Mouse (Mus musculus) stomach, postnatal 0 days (tissue): Measurements from ENCODE around the gene Klk12. TPM values are rescaled to one million over a fixed set of nuclear protein-coding genes. Genes with fewer than 3 reads are reported as not detected.
A peak's percentile ranks its signal among the peaks of the same experiment; 100 is the strongest.

Experiments used
- ATAC-seq: fragments of 200-750 bp; cut with Nextera tagmentation; 2 replicates; pipeline ENCODE4 v1.8.0; 2017; ENCODE audit not compliant: low FRiP score, low TSS enrichment
- DNase-seq: peaks from one replicate; pipeline ENCODE4 v3.0.0-alpha.2; 2016; ENCODE audit warnings: low spot score
- H3K27ac ChIP-seq: fragments of 300-500 bp; sonication (generic); replicated peaks from 2 replicates; pipeline ENCODE4 v1.5.1; 2014; ENCODE audit warnings: mild to moderate bottlenecking, control low read depth
- H3K27me3 ChIP-seq: fragments of 300-500 bp; sonication (generic); 2 replicates; pipeline ENCODE4 v1.6.1; 2014; ENCODE audit warnings: low read length; ENCODE audit not compliant: control insufficient read depth, insufficient read depth
- H3K36me3 ChIP-seq: fragments of 300-500 bp; sonication (generic); 2 replicates; pipeline ENCODE4 v1.6.1; 2014; ENCODE audit warnings: low read length, mixed read lengths; ENCODE audit not compliant: control insufficient read depth, insufficient read depth
- H3K4me1 ChIP-seq: fragments of 300-500 bp; sonication (generic); replicated peaks from 2 replicates; pipeline ENCODE4 v1.6.1; 2014; ENCODE audit warnings: antibody characterized with exemption; ENCODE audit not compliant: control insufficient read depth, insufficient read depth
- H3K4me2 ChIP-seq: fragments of 300-500 bp; sonication (generic); replicated peaks from 2 replicates; pipeline ENCODE4 v1.6.1; 2014; ENCODE audit warnings: low read depth, mild to moderate bottlenecking, control low read depth, moderate library complexity
- H3K4me3 ChIP-seq: fragments of 300-500 bp; sonication (generic); 2 replicates; pipeline ENCODE4 v1.5.1; 2014; ENCODE audit warnings: low read depth, low read length, control low read depth
- H3K9ac ChIP-seq: fragments of 300-500 bp; sonication (generic); 2 replicates; pipeline ENCODE4 v1.6.1; 2014; ENCODE audit warnings: mild to moderate bottlenecking, low read length, control low read depth, mixed read lengths
- H3K9me3 ChIP-seq: fragments of 300-500 bp; sonication (generic); 2 replicates; pipeline ENCODE4 v1.6.1; 2016; ENCODE audit warnings: low read length; ENCODE audit not compliant: control insufficient read depth
- CTCF ChIP-seq: IDR thresholded peaks from 2 replicates; pipeline ENCODE4 v1.5.1; 2016; ENCODE audit warnings: antibody characterized with exemption, low read depth, mild to moderate bottlenecking, moderate library complexity
- EP300 ChIP-seq: optimal IDR thresholded peaks from 2 replicates; pipeline ENCODE3; 2016; ENCODE audit warnings: antibody characterized with exemption
- WGBS: fragments of 180-500 bp; shearing (Covaris S2); extraction: QIAGEN DNeasy Blood & Tissue Kit; methylation state at CpG from one replicate; pipeline ENCODE4 v1.1.7; 2014; 5-methylcytosine and 5-hydroxymethylcytosine counted together
- polyA plus RNA-seq: library from polyadenylated mRNA; unstranded; fragments of >200 nt; fragmentation: Nextera tagmentation; extraction: Ambion mirVana; gene quantifications from 2 replicates; pipeline ENCODE4 v1.2.1, GENCODE M21; 2015

Klk12 gene
- polyA plus RNA-seq, result 34.9 and 36.2 TPM in 2 replicates

DNA sequence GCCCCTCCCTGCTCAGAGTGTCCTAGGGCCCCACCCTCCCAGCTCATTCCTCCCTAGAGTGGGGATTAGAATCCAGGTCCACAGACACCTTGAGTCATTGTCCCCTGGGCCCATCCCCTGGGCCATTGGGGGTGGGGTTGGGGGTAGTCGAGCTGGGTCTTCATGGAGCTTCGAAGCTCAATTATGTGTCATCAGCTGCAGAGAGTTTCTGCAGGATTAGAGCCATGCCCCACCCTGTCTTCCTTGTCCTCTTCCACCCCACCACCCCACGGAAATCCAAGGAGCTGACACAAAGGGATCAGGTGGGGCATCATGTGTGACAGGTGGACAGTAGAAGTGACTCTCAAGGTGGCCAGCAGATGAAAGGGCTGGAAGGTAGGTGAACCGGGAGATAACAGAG is at the start of gene Klk12:
Klk12 (plus strand) TSS at position 301 of the 400 bp plus-strand sequence.
- Histone ChIP-seq H3K4me1 (no peaks in the 10 kb centered on the region), H3K27ac (no peak within 1 kb of the TSS), H3K36me3 (no peaks in the 10 kb centered on the region), H3K4me3 (no peak within 1 kb of the TSS), H3K4me2 (no peak within 1 kb of the TSS), H3K27me3 (no peaks in the 10 kb centered on the region), H3K9me3 (no peaks in the 10 kb centered on the region), H3K9ac (no peak within 1 kb of the TSS)
- no peak for TF ChIP-seq EP300
- TF ChIP-seq CTCF, result no peak
- DNase-seq, result no peak
- 62% methylated on average over 4 of the region's 4 CpGs for WGBS
- ATAC-seq, result no peak

DNA sequence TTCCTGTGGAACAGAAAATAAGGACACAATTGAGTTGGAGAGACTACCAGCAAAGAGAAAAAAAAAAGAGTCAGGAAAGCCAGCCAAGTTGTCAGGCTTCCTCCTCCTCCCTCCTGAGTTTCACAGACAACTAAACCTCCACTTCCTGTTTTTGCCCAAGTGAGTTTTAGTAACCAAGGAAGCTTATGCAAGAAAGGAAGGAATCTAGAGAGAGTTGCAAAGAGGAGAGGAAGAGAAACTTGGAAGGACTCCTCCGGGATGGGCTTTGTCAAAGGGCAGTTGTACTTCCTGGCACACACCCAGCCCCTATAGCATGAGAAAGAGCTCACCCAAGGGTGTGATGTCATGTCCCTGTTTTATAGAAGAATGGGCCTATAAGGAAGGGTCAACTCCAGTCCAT is 20.9 kb upstream of the Klk12 start:
- H3K27ac ChIP-seq, result peak overlapping the region; percentile 13; the same call in 1 of the 2 replicates
- TF ChIP-seq CTCF (no peak), EP300 (no peak)
- 50% methylated on average over 1 of the region's 1 CpGs for WGBS

DNA sequence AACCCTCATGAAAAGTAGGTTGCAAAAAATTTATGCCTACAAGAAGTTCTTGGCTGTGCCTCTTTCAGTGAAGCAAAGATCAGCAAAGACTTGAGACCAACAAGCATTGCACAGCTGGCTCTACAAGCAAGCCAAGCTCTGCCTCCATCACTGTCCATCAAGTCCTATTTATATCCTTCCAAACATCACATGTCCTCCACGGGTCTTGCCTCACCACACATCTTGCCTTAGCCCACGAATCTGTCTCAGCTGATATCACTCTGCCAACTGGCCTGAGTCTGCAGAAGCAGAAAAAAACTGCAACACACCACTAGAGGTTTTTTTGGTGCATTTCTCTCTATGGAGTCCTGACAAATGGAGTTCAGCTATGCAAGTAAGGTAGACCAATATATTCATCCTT is 15.9 kb upstream of the Klk12 start:
- TF ChIP-seq CTCF (no peak), EP300 (no peak)
- DNase-seq (no peak), ATAC-seq (no peak)
- H3K9me3 ChIP-seq, result no peaks in the 10 kb centered on the region
- no peak overlapping the region for H3K4me2 ChIP-seq
- no peak overlapping the region for H3K4me3 ChIP-seq
- no peaks in the 10 kb centered on the region for H3K36me3 ChIP-seq
- no peak overlapping the region for H3K27ac ChIP-seq
- 65% methylated on average over 2 of the region's 2 CpGs for WGBS
- no peaks in the 10 kb centered on the region for H3K27me3 ChIP-seq
- no peaks in the 10 kb centered on the region for H3K4me1 ChIP-seq
- H3K9ac ChIP-seq, result no peak overlapping the region

More for the DNA sequence above, 20.9 kb upstream of the Klk12 start:
- H3K27me3 ChIP-seq, result no peaks in the 10 kb centered on the region
- no peak overlapping the region for H3K4me3 ChIP-seq
- H3K4me2 ChIP-seq, result no peak overlapping the region
- H3K36me3 ChIP-seq, result no peaks in the 10 kb centered on the region
- ATAC-seq (no peak), DNase-seq (no peak)
- H3K9me3 ChIP-seq, result no peaks in the 10 kb centered on the region
- H3K4me1 ChIP-seq, result no peaks in the 10 kb centered on the region
- H3K9ac ChIP-seq, result no peak overlapping the region

GRCm38 (mm10) chr7:43766484-43766883 is 2.2 kb upstream of the Klk12 start:
- DNase-seq (no peak), ATAC-seq (no peak)
- Histone ChIP-seq H3K4me2 (no peak overlapping the region), H3K9me3 (no peaks in the 10 kb centered on the region), H3K27ac (no peak overlapping the region), H3K27me3 (no peaks in the 10 kb centered on the region), H3K36me3 (no peaks in the 10 kb centered on the region), H3K4me1 (no peaks in the 10 kb centered on the region), H3K9ac (no peak overlapping the region), H3K4me3 (no peak overlapping the region)
- no peak for TF ChIP-seq EP300
- no peak for TF ChIP-seq CTCF
- WGBS, result 34% methylated on average over 8 of the region's 8 CpGs

DNA sequence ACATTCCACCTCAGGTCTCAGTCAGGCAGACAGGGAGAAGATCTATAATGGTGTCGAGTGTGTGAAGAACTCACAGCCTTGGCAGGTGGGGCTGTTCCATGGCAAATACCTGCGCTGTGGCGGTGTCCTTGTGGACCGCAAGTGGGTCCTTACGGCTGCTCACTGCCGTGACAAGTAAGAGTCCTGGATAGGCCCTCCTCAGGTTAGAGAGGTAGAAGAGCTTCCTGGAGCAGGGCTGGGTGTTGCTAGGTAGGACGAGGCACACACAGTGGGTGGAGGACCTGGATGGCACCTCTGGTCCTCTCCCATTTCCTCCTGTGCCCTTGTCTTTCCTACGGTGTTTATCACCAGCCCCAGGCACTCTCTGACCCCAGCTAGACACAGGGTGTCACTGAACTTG is 939 bp downstream of the Klk12 start:
- ATAC-seq, result no peak
- no peak overlapping the region for H3K27ac ChIP-seq
- H3K4me3 ChIP-seq, result no peak overlapping the region
- DNase-seq, result peak; percentile 8
- 85% methylated on average over 8 of the region's 8 CpGs for WGBS
- no peaks in the 10 kb centered on the region for H3K36me3 ChIP-seq
- no peak overlapping the region for H3K4me2 ChIP-seq
- TF ChIP-seq EP300 (no peak), CTCF (no peak)
- H3K4me1 ChIP-seq, result no peaks in the 10 kb centered on the region
- no peaks in the 10 kb centered on the region for H3K9me3 ChIP-seq
- H3K9ac ChIP-seq, result no peak overlapping the region
- no peaks in the 10 kb centered on the region for H3K27me3 ChIP-seq

DNA sequence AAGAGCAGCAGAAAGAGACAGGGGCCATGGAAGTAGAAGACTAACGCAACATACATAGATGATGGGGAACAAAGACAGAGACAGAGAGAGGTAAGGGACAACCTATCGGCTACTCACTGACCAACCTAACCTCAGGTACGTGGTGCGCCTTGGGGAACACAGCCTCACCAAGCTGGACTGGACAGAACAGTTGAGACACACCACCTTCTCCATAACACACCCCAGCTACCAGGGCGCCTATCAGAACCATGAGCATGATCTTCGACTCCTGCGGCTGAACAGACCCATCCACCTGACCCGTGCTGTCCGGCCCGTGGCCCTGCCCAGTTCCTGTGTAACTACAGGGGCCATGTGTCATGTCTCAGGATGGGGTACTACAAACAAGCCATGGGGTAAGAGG is 2.0 kb downstream of the Klk12 start:
- H3K9ac ChIP-seq, result no peak overlapping the region
- H3K4me1 ChIP-seq, result no peaks in the 10 kb centered on the region
- no peaks in the 10 kb centered on the region for H3K36me3 ChIP-seq
- DNase-seq, result peak; percentile 5
- WGBS, result 90% methylated on average over 10 of the region's 10 CpGs
- H3K4me3 ChIP-seq, result no peak overlapping the region
- no peak for TF ChIP-seq EP300
- no peak for TF ChIP-seq CTCF
- H3K4me2 ChIP-seq, result no peak overlapping the region
- H3K27me3 ChIP-seq, result no peaks in the 10 kb centered on the region
- H3K27ac ChIP-seq, result no peak overlapping the region
- ATAC-seq, result no peak
- H3K9me3 ChIP-seq, result no peaks in the 10 kb centered on the region
